Mouse (Mus musculus): ENCODE measurements around the gene Ahrr. TPM values are rescaled to one million over a fixed set of nuclear protein-coding genes. Genes with fewer than 3 reads are reported as not detected.
A peak's percentile ranks its signal among the peaks of the same experiment; 100 is the strongest.

Gene Ahrr
- polyA plus RNA-seq, 1 experiment from 2014 or later = 0.21 TPM

DNA sequence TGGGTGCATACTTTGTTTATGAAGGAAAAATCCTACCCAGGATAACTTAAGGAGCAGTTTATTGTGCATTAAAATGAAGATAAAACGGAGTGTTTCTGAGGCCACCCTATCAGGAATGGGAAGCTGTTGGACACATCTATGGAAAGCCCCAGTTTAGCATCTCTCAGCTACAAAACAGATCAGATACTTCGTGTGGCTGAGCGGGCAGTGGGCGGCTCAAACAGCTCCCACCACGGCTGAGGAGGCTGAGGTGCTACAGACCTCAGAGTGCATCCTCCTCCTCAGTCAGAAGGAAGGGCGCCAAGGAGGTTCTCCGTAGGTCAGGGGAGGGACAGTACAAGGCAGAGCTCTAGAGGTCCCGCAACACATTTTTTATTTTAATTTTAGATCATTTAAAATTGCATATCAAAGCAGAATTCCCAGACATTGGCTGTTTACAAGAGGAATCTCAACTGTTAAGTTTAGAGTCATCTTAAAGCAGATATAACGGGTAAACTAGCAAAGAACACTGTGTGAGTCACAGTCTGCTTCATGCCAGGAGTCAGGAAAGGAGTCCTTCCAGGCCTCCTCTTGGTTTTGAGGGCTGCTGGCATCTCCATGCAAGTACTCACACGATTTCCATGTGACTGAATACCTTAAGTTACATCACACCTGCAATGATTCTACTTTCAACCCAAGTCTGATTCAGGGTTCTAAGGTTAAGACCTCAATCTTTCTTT lies 122.5 kb downstream of the Ahrr start:
- H3K4me2 ChIP-seq (replicated peaks; ENCODE audit: low read depth, low read length) = no peak overlapping the region
- H3K36me3 ChIP-seq (ENCODE audit: insufficient read depth, low read length) = peaks cover 22% of the 10 kb centered on the region
- ATAC-seq (no peak), DNase-seq (ENCODE audit: low spot score) (no peak)
- no peaks in the 10 kb centered on the region for H3K4me1 ChIP-seq (ENCODE audit: insufficient read depth, low read depth, low read length)
- whole genome bisulfite sequencing = 83% methylated on average over 10 of the region's 10 CpGs
- no peak overlapping the region for H3K27ac ChIP-seq (ENCODE audit: low read length)
- H3K9me3 ChIP-seq (ENCODE audit: low read length) = no peaks in the 10 kb centered on the region
- no peak for TF ChIP-seq EP300 (IDR thresholded peaks at IDR 0.05)
- no peak overlapping the region for H3K4me3 ChIP-seq (ENCODE audit: low read depth, low read length)
- H3K9ac ChIP-seq (replicated peaks; ENCODE audit: low read depth) = no peak overlapping the region
- H3K27me3 ChIP-seq (replicated peaks; ENCODE audit: insufficient read depth, low read length) = no peaks in the 10 kb centered on the region

DNA sequence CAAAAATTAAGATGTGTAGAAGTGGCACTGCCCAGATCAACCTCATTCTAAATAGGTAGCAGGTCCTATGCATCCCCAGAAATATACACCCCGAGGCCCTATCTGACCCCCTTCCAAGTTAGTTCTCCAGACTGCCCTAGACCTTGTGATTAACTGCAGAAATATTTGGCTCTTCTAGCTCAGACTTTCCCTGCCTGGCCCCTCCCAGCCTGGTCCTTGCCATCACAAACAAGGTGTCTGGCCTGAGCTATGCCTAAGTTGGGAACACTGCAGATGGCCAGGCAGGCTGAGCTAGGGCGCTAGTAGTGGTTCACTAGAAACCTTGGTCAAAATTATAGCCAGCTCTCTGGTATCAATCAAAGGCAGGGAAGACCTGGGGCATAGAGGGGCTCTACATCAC lies 124.6 kb downstream of the Ahrr start:
- TF ChIP-seq CTCF (IDR thresholded peaks at IDR 0.05) = no peak
- TF ChIP-seq EP300 (IDR thresholded peaks at IDR 0.05) = no peak
- ATAC-seq (peak; percentile 34), DNase-seq (ENCODE audit: low spot score) (no peak)
- H3K27me3 ChIP-seq (replicated peaks; ENCODE audit: insufficient read depth, low read length) = no peaks in the 10 kb centered on the region
- no peak overlapping the region for H3K4me2 ChIP-seq (replicated peaks; ENCODE audit: low read depth, low read length)
- H3K9me3 ChIP-seq (ENCODE audit: low read length) = no peaks in the 10 kb centered on the region
- H3K36me3 ChIP-seq (ENCODE audit: insufficient read depth, low read length) = peaks cover 12% of the 10 kb centered on the region
- 78% methylated on average over 2 of the region's 2 CpGs for WGBS
- no peak overlapping the region for H3K27ac ChIP-seq (ENCODE audit: low read length)
- H3K4me1 ChIP-seq (ENCODE audit: insufficient read depth, low read depth, low read length) = no peaks in the 10 kb centered on the region
- no peak overlapping the region for H3K4me3 ChIP-seq (ENCODE audit: low read depth, low read length)
- no peak overlapping the region for H3K9ac ChIP-seq (replicated peaks; ENCODE audit: low read depth)

DNA sequence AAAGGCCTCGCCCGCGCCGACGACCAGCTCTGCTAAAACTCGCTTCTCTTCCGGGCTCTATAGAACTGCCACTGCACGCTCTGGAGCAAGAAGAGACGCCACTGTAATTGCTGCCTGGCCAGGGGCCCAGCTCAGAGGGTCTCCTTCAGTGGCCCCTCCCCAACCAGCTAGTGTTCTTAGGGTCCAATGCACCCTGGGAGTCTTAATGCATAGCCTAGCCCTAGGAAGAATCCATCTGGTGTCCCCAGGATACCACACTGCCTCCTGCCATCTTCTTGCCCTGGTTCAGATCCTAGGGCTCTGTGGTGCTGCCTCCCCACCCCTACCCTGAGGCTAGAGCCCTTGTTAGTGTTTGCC lies 125.1 kb downstream of the Ahrr start:
- Histone ChIP-seq H3K36me3 (ENCODE audit: insufficient read depth, low read length) (peaks cover 10% of the 10 kb centered on the region), H3K4me1 (ENCODE audit: insufficient read depth, low read depth, low read length) (no peaks in the 10 kb centered on the region), H3K9ac (replicated peaks; ENCODE audit: low read depth) (0 out of 2 replicates have a peak overlapping the region, but pooled peaks have one; percentile 23), H3K27ac (ENCODE audit: low read length) (no peak overlapping the region), H3K9me3 (ENCODE audit: low read length) (no peaks in the 10 kb centered on the region), H3K4me3 (ENCODE audit: low read depth, low read length) (peak overlapping the region; percentile 45), H3K4me2 (replicated peaks; ENCODE audit: low read depth, low read length) (peak overlapping the region; percentile 72), H3K27me3 (replicated peaks; ENCODE audit: insufficient read depth, low read length) (no peaks in the 10 kb centered on the region)
- 3% methylated on average over 9 of the region's 9 CpGs for WGBS
- DNase-seq (ENCODE audit: low spot score) (no peak), ATAC-seq (peak; percentile 44)
- TF ChIP-seq CTCF (IDR thresholded peaks at IDR 0.05) = no peak
- TF ChIP-seq EP300 (IDR thresholded peaks at IDR 0.05) = no peak

DNA sequence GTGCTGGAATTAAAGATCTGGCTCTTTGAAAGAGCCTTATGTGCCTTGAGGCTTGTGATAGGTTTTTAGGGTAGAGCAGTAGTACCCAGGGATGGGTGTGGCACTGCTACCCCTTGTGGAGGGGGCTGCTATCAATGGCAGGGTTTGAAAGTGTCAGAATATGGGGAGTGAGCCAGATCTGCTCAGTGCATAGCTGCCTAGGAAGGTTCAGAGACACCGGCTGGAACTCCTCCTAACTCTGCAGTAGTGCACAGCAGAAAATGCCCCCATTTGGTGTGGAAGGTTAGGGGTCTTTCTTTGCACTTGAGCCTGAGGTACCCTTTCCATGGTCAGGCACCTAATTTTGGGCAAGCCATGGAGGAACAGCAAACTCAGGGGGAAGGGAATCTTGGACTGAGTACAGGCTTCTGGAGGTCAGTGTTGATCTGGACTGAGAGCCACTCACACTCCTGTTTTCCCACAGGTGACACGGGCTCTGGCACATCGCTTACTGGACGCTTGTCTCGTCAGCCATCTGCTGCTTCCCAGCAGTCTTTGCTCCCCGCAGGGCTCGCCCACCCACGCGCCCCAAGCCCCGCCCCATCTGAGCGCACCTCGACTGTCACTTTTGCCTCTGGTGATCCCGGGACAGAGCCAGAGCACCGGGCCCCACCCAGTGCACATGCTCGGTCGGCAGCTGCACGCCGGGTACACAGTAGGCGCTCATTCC lies 125.6 kb downstream of the Ahrr start:
- H3K9ac ChIP-seq (replicated peaks; ENCODE audit: low read depth) = 0 out of 2 replicates have a peak overlapping the region, but pooled peaks have one; percentile 23
- 8% methylated on average over 19 of the region's 19 CpGs for WGBS
- peak; percentile 11 for DNase-seq (ENCODE audit: low spot score)
- H3K4me1 ChIP-seq (ENCODE audit: insufficient read depth, low read depth, low read length) = no peaks in the 10 kb centered on the region
- H3K4me3 ChIP-seq (ENCODE audit: low read depth, low read length) = peak overlapping the region; percentile 45
- peak; percentile 64 for ATAC-seq
- no peak for TF ChIP-seq EP300 (IDR thresholded peaks at IDR 0.05)
- TF ChIP-seq CTCF (IDR thresholded peaks at IDR 0.05) = no peak
- H3K9me3 ChIP-seq (ENCODE audit: low read length) = no peaks in the 10 kb centered on the region
- no peak overlapping the region for H3K27ac ChIP-seq (ENCODE audit: low read length)
- peaks cover 9% of the 10 kb centered on the region; the same call in 1 of the 2 replicates for H3K36me3 ChIP-seq (ENCODE audit: insufficient read depth, low read length)
- peak overlapping the region; percentile 72 for H3K4me2 ChIP-seq (replicated peaks; ENCODE audit: low read depth, low read length)
- H3K27me3 ChIP-seq (replicated peaks; ENCODE audit: insufficient read depth, low read length) = no peaks in the 10 kb centered on the region

Other genes starting within 250 kb of the Ahrr start
- 3.9 and 4.4 TPM in 2 replicates for gene Cep72, start 230.0 kb downstream of the Ahrr start, polyA plus RNA-seq (2015; fragmentation: Nextera tagmentation; extraction: Ambion mirVana)
- gene Slc9a3, start 170.9 kb downstream of the Ahrr start, polyA plus RNA-seq (2015; fragmentation: Nextera tagmentation; extraction: Ambion mirVana) = not detected in 2 replicates
- gene Exoc3, start 83.6 kb downstream of the Ahrr start, polyA plus RNA-seq (2015; fragmentation: Nextera tagmentation; extraction: Ambion mirVana) = 44.2 and 46.9 TPM in 2 replicates
- 140 and 151 TPM in 2 replicates for gene Pdcd6, start 25.2 kb upstream of the Ahrr start, polyA plus RNA-seq (2015; fragmentation: Nextera tagmentation; extraction: Ambion mirVana)
- gene Sdha, start 57.9 kb upstream of the Ahrr start, polyA plus RNA-seq (2015; fragmentation: Nextera tagmentation; extraction: Ambion mirVana) = 141 and 162 TPM in 2 replicates
- gene Ccdc127, start 58.0 kb upstream of the Ahrr start, polyA plus RNA-seq (2015; fragmentation: Nextera tagmentation; extraction: Ambion mirVana) = 26.0 and 29.1 TPM in 2 replicates
- not detected in 2 replicates for gene Lrrc14b, start 71.7 kb upstream of the Ahrr start, polyA plus RNA-seq (2015; fragmentation: Nextera tagmentation; extraction: Ambion mirVana)
- 3.0 and 3.1 TPM in 2 replicates for gene Zfp72, start 98.5 kb upstream of the Ahrr start, polyA plus RNA-seq (2015; fragmentation: Nextera tagmentation; extraction: Ambion mirVana)
- 120 and 125 TPM in 2 replicates for gene Ftl1-ps1, start 107.4 kb upstream of the Ahrr start, polyA plus RNA-seq (2015; fragmentation: Nextera tagmentation; extraction: Ambion mirVana)
- 14.9 and 15.2 TPM in 2 replicates for gene Zfp825, start 201.7 kb upstream of the Ahrr start, polyA plus RNA-seq (2015; fragmentation: Nextera tagmentation; extraction: Ambion mirVana)

All from lung, postnatal 0 days (tissue).